Mouse (Mus musculus) cerebellum, postnatal 36 days (tissue): ENCODE results near the gene Mcat.
A peak's percentile ranks its signal among the peaks of the same experiment; 100 is the strongest.
"Not testable (repeated sequence)": the region's sequence is repeated elsewhere in the genome, so short reads cannot be mapped to it uniquely, and the experiment has no call there.

Experiments used
- DNase-seq, 2 experiments: peaks; one replicate each; pipeline ENCODE4 v3.0.0; 2021 to 2022; ENCODE audit warnings: mixed read lengths in 2 of 2

The Mcat gene

DNA sequence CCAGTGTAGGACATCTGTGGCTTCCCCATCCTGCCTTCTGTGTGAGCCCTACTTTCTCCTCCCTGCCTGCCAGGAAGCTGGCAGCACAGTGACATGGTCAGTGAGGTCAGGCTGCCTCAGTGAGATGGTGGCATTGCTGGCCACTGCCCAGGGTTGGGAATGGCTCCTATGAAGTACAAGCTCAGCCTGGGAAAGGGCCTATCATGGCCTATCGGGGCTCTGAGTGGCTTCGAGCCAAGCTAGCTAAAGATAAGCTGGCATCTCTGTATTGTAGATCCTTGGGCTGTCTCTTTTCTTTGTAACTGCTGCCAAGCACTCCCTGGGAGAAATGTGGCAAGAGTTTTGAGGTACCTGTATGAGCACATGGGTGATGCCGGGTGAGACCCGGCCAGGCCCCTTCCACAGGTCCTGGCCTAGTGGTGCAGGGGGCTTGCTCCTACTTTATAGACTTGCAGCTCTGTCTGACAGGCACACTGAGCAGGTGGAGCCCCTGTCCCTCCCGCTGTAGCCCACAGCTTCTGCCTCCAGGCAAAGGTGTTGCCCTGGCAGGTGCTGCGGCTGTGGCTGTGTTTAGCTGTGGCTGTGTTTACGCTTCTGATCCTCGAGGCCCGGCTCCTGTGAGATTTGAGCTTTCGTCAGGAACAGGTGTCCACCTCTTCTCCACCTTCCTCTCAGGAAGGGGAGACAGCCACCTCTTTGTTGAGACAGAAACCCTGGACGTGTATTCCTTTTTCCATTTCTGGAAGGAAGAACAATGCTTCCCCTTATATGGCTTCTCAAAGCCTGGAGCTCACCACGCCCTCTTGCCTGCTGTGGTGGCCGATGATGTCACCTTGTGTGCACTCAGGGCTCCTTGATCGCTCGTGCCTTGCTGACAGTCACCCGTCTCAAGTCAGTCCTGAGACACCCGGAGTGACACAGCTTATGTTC is 28.4 kb downstream of the Mcat start:
- no peak for DNase-seq

GRCm38 (mm10) chr15:83532606-83533005 is 31.0 kb downstream of the Mcat start:
- no peak for DNase-seq

GRCm38 (mm10) chr15:83531961-83532469 is 31.6 kb downstream of the Mcat start:
- no peak for DNase-seq

DNA sequence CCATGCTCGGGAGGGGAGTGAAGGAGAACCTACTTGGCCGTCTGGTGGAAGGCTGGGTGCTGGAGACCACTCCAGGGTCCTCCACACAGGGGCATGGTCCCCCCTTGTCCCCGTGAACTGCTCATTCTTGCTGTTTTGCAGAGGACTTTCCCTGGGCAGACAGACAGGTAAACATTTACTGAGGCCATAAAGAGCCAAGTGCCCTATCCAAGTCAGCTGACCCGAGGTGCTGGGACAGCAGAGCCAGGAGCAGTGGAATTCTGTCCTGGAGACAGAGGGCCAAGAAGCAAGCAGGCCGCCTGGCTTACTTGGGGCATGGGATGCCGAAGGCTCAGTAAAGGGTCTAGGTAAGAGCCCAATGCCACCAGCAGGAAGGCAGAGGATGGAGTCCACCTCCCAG is 32.9 kb downstream of the Mcat start:
- DNase-seq, result no peak

GRCm38 (mm10) chr15:83530233-83530632 is 33.4 kb downstream of the Mcat start:
- no peak for DNase-seq

- DNase-seq, result no peak
Measured at GRCm38 (mm10) chr15:83529765-83530164, 33.8 kb downstream of the Mcat start.

DNA sequence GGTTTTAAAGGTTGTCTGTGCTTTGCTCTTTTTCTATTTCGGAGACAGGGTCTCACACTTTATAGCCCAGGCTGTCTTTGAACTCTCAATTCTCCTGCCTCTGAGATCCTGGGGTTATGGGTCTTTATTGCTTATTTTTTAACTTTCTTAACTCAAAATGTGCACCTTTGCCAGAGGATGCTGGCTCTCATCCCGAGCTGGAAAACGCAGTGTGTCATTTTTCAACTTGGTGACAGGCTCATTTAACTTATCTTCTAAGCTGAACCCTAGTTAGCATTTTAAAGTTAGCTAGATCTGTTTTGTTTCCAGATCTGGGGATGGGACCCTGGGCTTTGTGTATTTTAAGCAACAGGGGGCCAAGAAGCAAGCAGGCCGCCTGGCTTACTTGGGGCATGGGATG is 34.7 kb downstream of the Mcat start:
- no peak for DNase-seq

DNA sequence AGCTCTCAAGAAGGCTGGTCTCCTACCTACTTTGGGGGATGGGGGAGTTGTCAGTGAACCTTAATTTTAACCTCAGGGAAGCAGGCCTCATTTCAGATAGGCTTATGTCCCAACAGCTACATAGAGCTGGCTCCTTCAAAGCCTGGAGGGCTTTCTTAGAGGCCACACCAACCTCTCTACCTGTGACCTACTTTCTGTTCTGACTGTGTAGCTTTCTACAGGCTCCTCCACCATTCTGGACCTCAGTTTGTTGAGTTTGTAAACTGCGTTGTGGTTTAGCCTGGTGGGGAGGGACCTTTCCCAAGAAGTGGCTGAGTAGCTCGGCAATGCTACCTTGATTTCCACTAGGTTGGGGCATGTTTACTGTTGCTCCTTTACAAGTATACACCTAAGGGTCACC is 35.8 kb downstream of the Mcat start:
- no peak for DNase-seq

- DNase-seq, result no peak
Measured at GRCm38 (mm10) chr15:83527092-83527437, 36.5 kb downstream of the Mcat start.

DNA sequence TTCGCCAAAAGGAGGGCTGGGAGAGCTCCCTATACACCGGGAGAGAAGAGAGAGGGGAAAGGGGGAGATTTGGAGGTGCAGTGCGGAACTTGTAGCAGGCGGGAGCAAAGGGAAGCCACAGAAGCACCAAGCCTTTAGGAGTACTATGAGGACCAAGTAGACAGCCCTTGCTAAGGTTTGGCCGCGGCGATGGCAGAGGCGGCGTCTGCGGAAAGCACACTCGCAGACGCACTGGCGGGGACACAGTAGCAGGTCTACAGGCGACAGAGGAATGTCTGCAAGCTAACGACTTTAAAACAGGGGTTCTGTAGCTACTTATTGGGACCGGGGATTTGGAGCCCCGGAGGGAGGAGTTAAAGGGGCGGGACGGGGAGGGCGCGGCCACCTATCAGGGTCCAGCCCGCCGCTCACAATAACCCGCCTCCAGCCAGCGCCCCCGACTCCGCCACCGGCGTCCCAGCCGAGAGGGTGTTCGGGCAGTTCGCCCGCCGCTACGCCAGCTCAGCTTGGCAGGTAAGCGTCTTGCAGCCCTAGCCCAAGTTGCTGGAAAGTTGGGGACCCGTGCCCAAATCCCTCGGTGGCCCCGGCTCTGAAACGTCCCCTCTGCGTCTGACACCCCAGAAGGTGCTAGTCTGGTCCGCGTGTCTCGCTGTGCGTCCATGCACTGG is 37.0 kb downstream of the Mcat start, which contains the start of gene Bik:
Bik (plus strand) TSS at position 439 of the 668 bp plus-strand sequence.
- DNase-seq, result no peak

GRCm38 (mm10) chr15:83524333-83524729 is 39.3 kb downstream of the Mcat start:
- no peak for DNase-seq

GRCm38 (mm10) chr15:83523638-83524332 is 39.8 kb downstream of the Mcat start:
- DNase-seq, result no peak

DNA sequence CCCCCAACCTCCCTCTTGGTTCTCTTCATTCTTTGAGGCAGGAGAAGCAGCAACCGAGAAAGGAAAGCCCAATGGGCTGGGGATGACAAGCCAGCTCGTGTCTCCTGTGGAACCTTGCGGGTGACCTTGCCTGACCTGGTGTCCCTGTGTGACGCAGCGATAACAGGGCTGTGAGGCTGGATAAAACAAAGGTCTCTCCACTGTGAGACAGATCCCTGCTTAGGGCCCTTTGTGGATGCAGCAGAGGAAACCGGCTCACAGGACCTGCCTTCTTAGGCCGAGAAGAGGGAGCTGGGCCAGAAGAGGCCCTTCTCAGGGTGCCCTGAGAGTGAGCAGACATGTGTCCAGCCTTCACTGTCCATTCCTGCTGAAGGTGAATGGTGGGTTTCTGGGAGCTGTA is 40.4 kb downstream of the Mcat start:
- no peak for DNase-seq

DNA sequence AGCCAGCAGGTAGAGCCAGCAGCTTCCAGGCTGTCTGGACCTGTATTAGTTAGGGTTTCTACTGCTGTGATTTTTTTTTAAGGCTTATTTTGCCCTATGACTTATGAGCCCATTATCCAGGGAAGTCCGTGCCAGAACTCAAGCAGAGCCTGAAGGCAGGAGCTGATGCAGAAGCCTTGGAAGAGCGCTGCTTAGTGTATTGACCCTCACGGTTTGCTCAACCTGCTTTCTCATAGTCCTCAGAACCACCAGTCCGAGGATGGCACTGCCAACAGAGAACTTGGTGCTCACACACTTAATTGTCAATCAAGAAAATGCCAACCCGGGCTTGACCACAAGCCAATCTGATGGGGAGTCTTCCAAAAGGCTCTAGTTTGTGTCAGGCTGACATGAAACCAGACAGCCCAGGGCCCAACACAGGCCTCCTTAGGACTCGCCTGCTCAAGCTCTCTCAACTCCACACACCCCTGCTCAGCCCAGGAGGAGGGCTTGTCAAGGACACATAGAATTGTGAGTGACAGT is 42.7 kb downstream of the Mcat start:
- no peak for DNase-seq

- DNase-seq, result peak; percentile 49 to 51
Measured at GRCm38 (mm10) chr15:83518215-83519048, 45.2 kb downstream of the Mcat start.

DNA sequence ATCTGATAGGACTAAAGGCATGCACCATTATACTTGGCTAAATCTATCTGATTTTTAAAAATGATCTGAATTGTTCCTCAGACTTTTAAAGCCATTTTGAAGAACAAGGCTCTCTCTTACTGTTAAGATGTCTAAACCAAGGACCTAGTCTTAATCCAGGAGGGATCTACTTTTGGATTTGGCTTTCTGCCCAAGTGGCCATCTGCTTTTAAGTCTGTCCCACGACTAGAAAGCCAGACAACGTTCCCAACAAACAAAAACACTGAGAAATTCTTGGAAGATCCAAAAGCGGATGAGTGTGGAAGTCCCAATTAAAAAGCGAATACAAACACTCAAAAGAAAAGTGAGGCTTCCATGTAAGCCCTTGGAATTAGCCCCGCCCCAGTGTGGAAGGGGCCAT is 48.6 kb downstream of the Mcat start:
- DNase-seq, result peak in 1 of 2 experiments; percentile 32

DNA sequence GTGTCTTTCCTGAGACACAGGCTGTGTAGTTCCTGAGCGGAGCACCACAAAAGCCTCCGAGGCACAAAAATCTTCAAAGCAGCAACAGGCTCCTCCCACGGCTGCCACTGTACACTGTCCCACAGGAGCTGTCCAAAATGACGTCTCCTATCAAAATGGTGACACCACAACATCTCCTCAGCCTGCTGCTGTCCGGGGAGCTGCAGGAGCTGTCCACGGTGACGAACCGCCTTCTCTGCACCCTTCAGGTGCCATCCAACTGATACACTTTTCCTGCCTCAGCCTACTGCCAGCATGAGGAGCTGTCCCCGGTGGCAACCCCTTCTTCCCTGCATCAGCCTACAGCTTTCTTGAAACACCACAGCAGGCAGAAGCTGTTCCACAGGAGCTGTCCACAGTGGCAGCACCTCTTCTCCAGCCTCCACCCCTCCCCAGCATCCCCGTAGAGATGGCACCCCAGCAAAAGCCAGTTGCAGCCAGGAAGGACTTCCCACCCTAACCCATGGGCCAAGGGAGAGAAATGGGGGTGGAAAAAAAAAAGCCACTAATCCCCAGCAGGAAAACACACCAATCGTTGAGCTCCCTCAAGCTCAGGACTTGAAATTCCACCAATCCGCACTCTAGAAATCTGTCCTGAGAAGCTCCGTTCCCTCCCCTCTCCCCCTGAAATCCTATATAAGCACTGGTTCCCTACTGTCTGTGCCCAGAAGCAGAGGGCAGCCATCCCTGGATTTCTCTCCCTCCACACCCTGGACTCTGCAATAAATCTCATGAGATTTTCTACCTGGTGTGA is 50.9 kb downstream of the Mcat start:
- no peak for DNase-seq

GRCm38 (mm10) chr15:83510805-83511405 is 52.7 kb downstream of the Mcat start, which contains the start of gene Ttll1:
Gene Ttll1, minus strand, starts transcription at chr15:83510893.
- DNase-seq, result peak; percentile 88 to 90

DNA sequence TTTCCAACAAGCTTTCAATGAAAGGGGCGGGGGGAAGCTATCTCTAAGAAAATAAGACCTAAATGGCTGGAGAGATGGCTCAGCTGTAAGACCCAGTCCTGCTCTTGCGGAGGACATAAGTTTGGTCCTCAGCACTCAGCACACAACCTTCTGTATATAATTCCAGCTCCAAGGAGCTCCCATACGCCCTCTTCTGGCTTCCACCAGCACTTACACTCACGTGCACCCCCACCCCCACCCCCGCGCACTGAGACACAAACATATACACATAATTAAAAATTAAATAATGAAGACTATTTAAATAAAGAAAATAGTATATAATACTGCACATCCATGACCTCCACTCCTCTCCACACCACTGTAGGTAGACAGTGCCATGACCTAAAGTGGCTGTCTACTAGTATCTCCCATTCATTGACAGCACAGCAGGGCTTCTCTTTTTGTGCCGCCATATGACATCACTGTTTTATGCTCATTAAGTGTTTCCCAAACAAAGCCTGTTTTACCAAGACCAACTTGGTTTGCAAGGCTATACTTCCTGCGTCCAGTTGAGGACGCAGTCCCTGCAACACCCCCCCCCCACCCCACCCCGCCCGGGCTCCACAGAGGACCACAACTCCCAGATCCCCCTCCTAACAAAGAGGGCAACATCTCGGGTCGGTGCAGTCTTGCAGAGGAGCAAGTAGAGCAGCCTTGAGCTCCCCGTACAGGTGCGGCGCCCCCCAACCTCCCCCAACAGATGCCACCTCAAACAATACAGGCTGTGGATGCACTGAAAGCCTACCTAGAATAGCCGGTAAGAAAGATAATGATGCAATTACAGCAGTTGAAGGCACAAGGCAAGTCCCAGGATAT is 53.4 kb downstream of the Mcat start:
- no peak for DNase-seq

- not testable (repeated sequence) for DNase-seq
Measured at GRCm38 (mm10) chr15:83501483-83501882, 62.1 kb downstream of the Mcat start.
